Mouse (Mus musculus) liver, adult (tissue): ENCODE measurements around the gene Atg9b.

Source experiments
- GATA4 ChIP-seq: IDR thresholded peaks from 2 replicates; pipeline ENCODE4 v1.6.1; 2014; ENCODE audit warnings: mild to moderate bottlenecking, low read length; ENCODE audit not compliant: insufficient replicate concordance

The Atg9b gene

GRCm38 (mm10) chr5:24348546-24348945, 43.4 kb downstream of the Atg9b start:
- TF ChIP-seq GATA4, result no peak

GRCm38 (mm10) chr5:24348128-24348527, 43.8 kb downstream of the Atg9b start:
- TF ChIP-seq GATA4, result no peak

- no peak for TF ChIP-seq GATA4
These were observed 44.6 kb downstream of the Atg9b start for GRCm38 (mm10) chr5:24347186-24347875.

- TF ChIP-seq GATA4, result no peak
These were observed 45.6 kb downstream of the Atg9b start for GRCm38 (mm10) chr5:24346313-24346712.

GRCm38 (mm10) chr5:24344477-24345051, 47.4 kb downstream of the Atg9b start:
- TF ChIP-seq GATA4, result no peak

- TF ChIP-seq GATA4, result no peak
These were observed 47.9 kb downstream of the Atg9b start for GRCm38 (mm10) chr5:24343977-24344436.

GRCm38 (mm10) chr5:24343379-24343778, 48.6 kb downstream of the Atg9b start:
- no peak for TF ChIP-seq GATA4

- TF ChIP-seq GATA4, result no peak
These were observed 49.0 kb downstream of the Atg9b start for GRCm38 (mm10) chr5:24342966-24343365.

GRCm38 (mm10) chr5:24342205-24342963, 49.6 kb downstream of the Atg9b start:
- no peak for TF ChIP-seq GATA4

- TF ChIP-seq GATA4, result no peak
These were observed 54.1 kb downstream of the Atg9b start for GRCm38 (mm10) chr5:24337821-24338220.

- TF ChIP-seq GATA4, result no peak
These were observed 54.6 kb downstream of the Atg9b start for GRCm38 (mm10) chr5:24337366-24337765.

GRCm38 (mm10) chr5:24335888-24336511, 55.9 kb downstream of the Atg9b start:
- no peak for TF ChIP-seq GATA4

- TF ChIP-seq GATA4, result no peak
These were observed 57.2 kb downstream of the Atg9b start for GRCm38 (mm10) chr5:24334749-24335148.
